Mouse (Mus musculus) CH12.LX (cell line): ENCODE data around the gene Pld2. TPM values are rescaled to one million over a fixed set of nuclear protein-coding genes. Genes with fewer than 3 reads are reported as not detected.

Source experiments
- DNase-seq: peaks from one replicate; pipeline ENCODE4 v3.0.0-alpha.2; 2013; ENCODE audit errors: extremely low read depth
- H3K27ac ChIP-seq: 2 replicates; pipeline ENCODE4 v1.5.1; 2012; ENCODE audit warnings: low read depth, mild to moderate bottlenecking, control low read depth, moderate library complexity; ENCODE audit not compliant: insufficient read depth
- H3K27me3 ChIP-seq: replicated peaks from 2 replicates; pipeline ENCODE3; 2012; ENCODE audit warnings: inconsistent platforms
- H3K36me3 ChIP-seq, 2 experiments: replicated peaks in 1 of 2; 2 replicates each; pipeline versions ENCODE3 to v1.6.1; 2012; ENCODE audit warnings: inconsistent platforms in 1 of 2, low read length in 1 of 2, mild to moderate bottlenecking in 1 of 2, mixed read lengths in 1 of 2, moderate library complexity in 1 of 2; ENCODE audit not compliant: control insufficient read depth in 1 of 2, insufficient read depth in 1 of 2
- H3K4me1 ChIP-seq, 2 experiments: 2 replicates each; pipeline ENCODE4 v1.6.1; 2012; ENCODE audit warnings: inconsistent platforms in 1 of 2, moderate library complexity in 1 of 2; ENCODE audit not compliant: insufficient read depth in 2 of 2, control insufficient read depth in 1 of 2
- H3K4me2 ChIP-seq: 2 replicates; pipeline ENCODE4 v1.6.1; 2012; ENCODE audit warnings: low read depth, mild to moderate bottlenecking, control low read depth; ENCODE audit not compliant: poor library complexity, insufficient read depth, severe bottlenecking
- H3K4me3 ChIP-seq, 3 experiments: fragments of 150-350 bp in 1 of 3; sonication (generic) in 1 of 3; replicated peaks in 1 of 3; 2 replicates each; pipeline versions ENCODE3 to v1.5.1; 2011 to 2012; ENCODE audit warnings: low read depth in 2 of 3, low read length in 2 of 3, mild to moderate bottlenecking in 2 of 3, moderate library complexity in 2 of 3, control low read depth in 1 of 3, improper control_type of control experiment in 1 of 3, inconsistent platforms in 1 of 3, mixed read lengths in 1 of 3; ENCODE audit not compliant: poor library complexity in 1 of 3
- H3K79me2 ChIP-seq: replicated peaks from 2 replicates; pipeline ENCODE4 v1.6.1; 2012; ENCODE audit warnings: mild to moderate bottlenecking, moderate library complexity; ENCODE audit not compliant: control insufficient read depth, poor library complexity, insufficient read depth, severe bottlenecking; ENCODE audit errors: extremely low read depth
- H3K9ac ChIP-seq: 2 replicates; pipeline ENCODE4 v1.6.1; 2012; ENCODE audit warnings: low read depth, mild to moderate bottlenecking, control low read depth, moderate library complexity; ENCODE audit not compliant: insufficient read depth
- H3K9me3 ChIP-seq: replicated peaks from 2 replicates; pipeline ENCODE3; 2012; ENCODE audit warnings: low read length, inconsistent platforms, mixed read lengths
- ELF1 ChIP-seq: IDR thresholded peaks from 2 replicates; pipeline ENCODE4 v1.6.1; 2014; ENCODE audit warnings: low read depth, mild to moderate bottlenecking, inconsistent platforms, low read length, improper control_type of control experiment
- EP300 ChIP-seq: IDR thresholded peaks from 2 replicates; pipeline ENCODE4 v1.6.1; 2011; ENCODE audit warnings: low read length, improper control_type of control experiment
- JUND ChIP-seq: conservative IDR thresholded peaks from 2 replicates; pipeline ENCODE4 v1.6.1; 2011; ENCODE audit warnings: low read depth, low read length, improper control_type of control experiment
- MAX ChIP-seq: IDR thresholded peaks from 2 replicates; pipeline ENCODE4 v1.6.1; 2011; ENCODE audit warnings: low read length, improper control_type of control experiment
- MEF2A ChIP-seq: IDR thresholded peaks from 2 replicates; pipeline ENCODE4 v1.6.1; 2014; ENCODE audit warnings: low read depth, mild to moderate bottlenecking, inconsistent platforms, low read length, improper control_type of control experiment, borderline replicate concordance
- POLR2AphosphoS2 ChIP-seq: IDR thresholded peaks from 2 replicates; pipeline ENCODE4 v1.6.1; 2011; ENCODE audit warnings: low read depth, low read length, improper control_type of control experiment
- RCOR1 ChIP-seq: conservative IDR thresholded peaks from 2 replicates; pipeline ENCODE4 v1.6.1; 2012; ENCODE audit warnings: low read depth, mild to moderate bottlenecking, inconsistent platforms, low read length, improper control_type of control experiment
- TBP ChIP-seq: conservative IDR thresholded peaks from 2 replicates; pipeline ENCODE4 v1.6.1; 2011; ENCODE audit warnings: low read depth, low read length, improper control_type of control experiment
- dilution Hi-C: fragments of 300-500 bp; cut with MboI; formaldehyde crosslinking; loops from 2 replicates; pipeline ENCODE4 v1.14.3; 2020; ENCODE audit warnings: low sequenced_read_pairs; ENCODE audit not compliant: extremely low pct_unique_long_range_greater_than_20kb, extremely low pct_ligation_motif_present
- in situ Hi-C: fragments of 300-500 bp; cut with MboI; formaldehyde crosslinking; loops from 3 replicates; pipeline ENCODE4 v1.14.3; 2019; ENCODE audit warnings: low sequenced_read_pairs, low pct_ligation_motif_present, low pct_unique_long_range_greater_than_20kb, mixed read lengths
- polyA plus RNA-seq: library from polyadenylated mRNA; unstranded; fragments of >175 nt; gene quantifications from 2 replicates; pipeline ENCODE4 v1.2.1, GENCODE M21; 2012; ENCODE audit warnings: low read depth; ENCODE audit not compliant: insufficient read length
- total RNA-seq, 2 experiments: library from RNA; depleted of rRNA; stranded (reverse); fragments of 300-350 nt in 1 of 2; fragments of >200 nt in 1 of 2; gene quantifications; 2 replicates each; pipeline ENCODE4 v1.2.3; 2012 to 2014

The Pld2 gene
- total and polyA plus RNA-seq, 3 experiments, result 3.4 to 6.7 (median 4.8) TPM

GRCm38 (mm10) chr11:70580921-70581320 lies 41.1 kb downstream of the Pld2 start:
- Histone ChIP-seq H3K79me2 (peaks cover 10% of the 10 kb centered on the region), H3K36me3 (peaks cover 0 to 34% of the 10 kb centered on the region in 2 experiments), H3K9me3 (no peaks in the 10 kb centered on the region), H3K9ac (peak overlapping the region; percentile 39; the same call in 1 of the 2 replicates), H3K4me3 (no peak overlapping the region), H3K4me1 (peaks cover 38 to 99% of the 10 kb centered on the region in 2 experiments), H3K4me2 (0 out of 2 replicates have a peak overlapping the region, but pooled peaks have one; percentile 33), H3K27ac (peak overlapping the region; percentile 64), H3K27me3 (no peaks in the 10 kb centered on the region)
- TF ChIP-seq POLR2AphosphoS2 (no peak), ELF1 (peak; percentile 50; the same call in 1 of the 2 replicates), TBP (0 out of 2 replicates have a peak, but pooled peaks have one; percentile 17), EP300 (peak; percentile 42; the same call in 1 of the 2 replicates)
- peak; percentile 67 for DNase-seq
- in situ Hi-C loops, result no loop called here
- dilution Hi-C loops, result no loop called here

DNA sequence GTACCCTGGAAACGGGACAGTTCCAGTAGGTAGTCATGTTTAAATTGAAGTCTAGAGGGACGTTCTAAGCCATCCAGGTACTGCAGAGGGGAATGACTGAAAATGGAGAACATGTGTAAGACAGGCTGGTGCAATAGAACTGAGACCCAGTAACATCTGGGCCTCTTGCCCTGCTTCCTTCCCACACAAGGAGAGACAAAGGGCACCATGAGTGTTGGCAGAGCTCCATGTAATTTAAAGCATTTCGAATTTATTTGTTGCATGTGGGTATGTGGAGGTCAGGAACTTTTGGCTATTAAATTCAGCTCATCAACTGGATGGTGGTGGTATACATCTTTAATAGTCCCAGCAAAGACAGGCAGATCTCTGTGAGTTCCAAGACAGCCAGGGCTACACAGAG lies 42.3 kb downstream of the Pld2 start:
- no peak overlapping the region for H3K4me2 ChIP-seq
- no peaks in the 10 kb centered on the region for H3K9me3 ChIP-seq
- H3K79me2 ChIP-seq, result peaks cover 14% of the 10 kb centered on the region
- TF ChIP-seq MAX (no peak), MEF2A (no peak), POLR2AphosphoS2 (no peak), TBP (no peak), EP300 (0 out of 2 replicates have a peak, but pooled peaks have one; percentile 4)
- H3K4me1 ChIP-seq, result peaks cover 49 to 99% of the 10 kb centered on the region in 2 experiments
- H3K27ac ChIP-seq, result peak overlapping the region; percentile 63; the same call in 1 of the 2 replicates
- H3K36me3 ChIP-seq, result peaks cover 0 to 22% of the 10 kb centered on the region in 2 experiments
- H3K4me3 ChIP-seq, result no peak overlapping the region
- dilution Hi-C loops, result no loop called here
- no peaks in the 10 kb centered on the region for H3K27me3 ChIP-seq
- no peak for DNase-seq
- in situ Hi-C loops, result no loop called here
- no peak overlapping the region for H3K9ac ChIP-seq

DNA sequence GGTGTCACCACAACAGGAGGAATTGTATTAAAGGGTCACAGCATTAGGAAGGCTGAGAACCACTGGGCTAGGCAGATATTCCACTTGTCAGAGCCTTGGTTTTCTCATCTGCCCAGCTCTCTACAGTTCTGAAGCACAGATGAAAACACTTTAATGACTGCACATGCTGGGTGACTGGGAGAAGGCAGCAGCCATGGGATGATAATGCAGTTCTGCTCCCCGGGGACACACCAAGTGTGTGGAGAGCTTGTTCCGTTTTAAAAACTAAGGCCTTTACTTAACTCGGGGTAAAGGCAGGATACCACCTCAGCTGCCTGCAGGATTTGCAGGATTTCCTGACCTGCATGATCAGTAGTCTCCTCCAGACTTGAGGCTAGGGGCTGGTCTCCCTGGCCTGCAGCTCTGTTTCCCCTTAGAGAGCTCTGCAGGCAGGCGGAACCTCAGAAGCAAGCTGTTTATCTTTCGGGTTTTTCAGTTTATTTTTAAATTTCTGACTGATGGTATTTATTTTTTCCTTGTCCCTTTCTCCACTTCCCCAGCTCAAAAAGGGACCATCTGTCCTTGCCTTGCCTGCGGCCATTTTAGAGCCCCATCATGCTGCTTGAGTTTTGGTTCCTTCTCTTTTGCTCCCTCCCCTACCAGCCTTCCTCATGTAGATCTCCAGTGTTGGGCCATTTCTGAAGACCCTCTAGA lies 43.3 kb downstream of the Pld2 start:
- no peak for TF ChIP-seq JUND
- no peak for TF ChIP-seq EP300
- 0 out of 2 replicates have a peak, but pooled peaks have one; percentile 38 for TF ChIP-seq RCOR1
- peaks cover 0 to 24% of the 10 kb centered on the region in 2 experiments for H3K36me3 ChIP-seq
- H3K27ac ChIP-seq, result peak overlapping the region; percentile 63
- H3K9ac ChIP-seq, result 0 out of 2 replicates have a peak overlapping the region, but pooled peaks have one; percentile 1
- H3K4me3 ChIP-seq, result no peak overlapping the region
- peak overlapping the region; percentile 24; the same call in 1 of the 2 replicates for H3K4me2 ChIP-seq
- H3K4me1 ChIP-seq, result peaks cover 58 to 99% of the 10 kb centered on the region in 2 experiments
- dilution Hi-C loops (no loop called here), in situ Hi-C loops (no loop called here)
- peaks cover 11% of the 10 kb centered on the region for H3K79me2 ChIP-seq
- no peak for DNase-seq
- H3K9me3 ChIP-seq, result no peaks in the 10 kb centered on the region
- H3K27me3 ChIP-seq, result no peaks in the 10 kb centered on the region
